Mouse (Mus musculus): Measurements from ENCODE around the gene Ppp1r12c.

- TF ChIP-seq MYOD1 (IDR thresholded peaks at IDR 0.05; ENCODE audit: control insufficient read depth, insufficient read length, low read depth), result no peak
- TF ChIP-seq CTCF (IDR thresholded peaks at IDR 0.05; ENCODE audit: control insufficient read depth, insufficient read depth, insufficient read length), result no peak
- TF ChIP-seq CEBPB (IDR thresholded peaks at IDR 0.05; ENCODE audit: low read depth), result no peak
- TF ChIP-seq MYOG (IDR thresholded peaks at IDR 0.05; ENCODE audit: control insufficient read depth, extremely low read depth, insufficient read length), result no peak
- TF ChIP-seq MAX (IDR thresholded peaks at IDR 0.05), result no peak
- TF ChIP-seq USF1 (IDR thresholded peaks at IDR 0.05; ENCODE audit: low read depth), result no peak
Observed at GRCm38 (mm10) chr7:4499034-4499433, 2.4 kb downstream of the Ppp1r12c start.

Data from C2C12 (cell line).